Mouse (Mus musculus) liver, postnatal 0 days (tissue): ENCODE results near the gene Ttc7. TPM values are rescaled to one million over a fixed set of nuclear protein-coding genes. Genes with fewer than 3 reads are reported as not detected.

Experiments
- ATAC-seq: fragments of 200-750 bp; cut with Nextera tagmentation; 2 replicates; pipeline ENCODE4 v1.8.0; 2017; ENCODE audit warnings: mild to moderate bottlenecking, moderate library complexity
- DNase-seq: peaks from one replicate; pipeline ENCODE4 v3.0.0-alpha.2; 2016
- H3K27ac ChIP-seq: fragments of 300-500 bp; sonication (generic); 2 replicates; pipeline ENCODE4 v1.5.1; 2014; ENCODE audit warnings: antibody characterized with exemption, moderate library complexity, mild to moderate bottlenecking, low read depth
- H3K27me3 ChIP-seq: fragments of 300-500 bp; sonication (generic); 2 replicates; pipeline ENCODE4 v1.6.1; 2014; ENCODE audit warnings: low read length, control low read depth, mixed read lengths; ENCODE audit not compliant: insufficient read depth
- H3K36me3 ChIP-seq: fragments of 300-500 bp; sonication (generic); replicated peaks from 2 replicates; pipeline ENCODE4 v1.6.1; 2014; ENCODE audit warnings: mild to moderate bottlenecking, control low read depth, low read length, moderate library complexity, mixed read lengths; ENCODE audit not compliant: insufficient read depth
- H3K4me1 ChIP-seq: fragments of 300-500 bp; sonication (generic); 2 replicates; pipeline ENCODE4 v1.6.1; 2014; ENCODE audit warnings: antibody characterized with exemption, mild to moderate bottlenecking, control low read depth; ENCODE audit not compliant: insufficient read depth
- H3K4me2 ChIP-seq: fragments of 300-500 bp; sonication (generic); 2 replicates; pipeline ENCODE4 v1.6.1; 2014; ENCODE audit warnings: low read depth, mild to moderate bottlenecking, low read length, moderate library complexity, mixed read lengths
- H3K4me3 ChIP-seq: fragments of 300-500 bp; sonication (generic); 2 replicates; pipeline ENCODE4 v1.5.1; 2014; ENCODE audit warnings: low read depth, low read length
- H3K9ac ChIP-seq: fragments of 300-500 bp; sonication (generic); replicated peaks from 2 replicates; pipeline ENCODE4 v1.6.1; 2014; ENCODE audit warnings: mild to moderate bottlenecking, moderate library complexity
- H3K9me3 ChIP-seq: fragments of 300-500 bp; sonication (generic); 2 replicates; pipeline ENCODE4 v1.6.1; 2016; ENCODE audit warnings: mild to moderate bottlenecking, control low read depth, low read length, mixed read lengths
- CTCF ChIP-seq: sonication (generic); IDR thresholded peaks from 2 replicates; pipeline ENCODE4 v1.5.1; 2016; ENCODE audit warnings: antibody characterized with exemption, low read depth
- EP300 ChIP-seq: IDR thresholded peaks from 2 replicates; pipeline ENCODE4 v1.6.1; 2016; ENCODE audit warnings: antibody characterized with exemption, low read depth, mild to moderate bottlenecking
- WGBS: fragments of 180-500 bp; shearing (Covaris S2); extraction: QIAGEN DNeasy Blood & Tissue Kit; methylation state at CpG from one replicate; pipeline ENCODE4 v1.1.7; 2014; ENCODE audit not compliant: insufficient replicate concordance; 5-methylcytosine and 5-hydroxymethylcytosine counted together
- polyA plus RNA-seq: library from polyadenylated mRNA; unstranded; fragments of >200 nt; fragmentation: Nextera tagmentation; extraction: Ambion mirVana; gene quantifications from 2 replicates; pipeline ENCODE4 v1.2.1, GENCODE M21; 2015

The Ttc7 gene
- polyA plus RNA-seq, 1 experiment from 2014 or later: 12.1 TPM

DNA sequence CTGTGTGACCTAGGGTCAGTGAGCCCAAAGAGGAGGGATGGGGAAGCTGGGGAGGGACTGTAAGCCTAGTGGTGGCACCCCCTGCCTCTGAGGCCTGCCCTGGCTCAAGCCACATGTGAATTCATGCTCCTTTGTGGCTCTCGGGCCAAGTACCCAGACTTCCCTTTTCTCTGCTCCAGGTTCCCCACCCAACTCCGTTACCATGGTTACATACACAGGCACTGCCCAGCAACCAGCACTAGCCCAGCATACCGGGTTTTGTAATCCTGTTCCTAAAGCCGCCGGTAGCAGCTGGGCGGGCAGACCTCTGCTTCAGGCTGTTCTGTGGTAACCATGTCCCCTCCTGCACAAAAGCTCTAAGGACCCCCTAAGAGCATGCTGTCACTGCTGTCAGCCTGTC, 44.3 kb downstream of the Ttc7 start:
- TF ChIP-seq CTCF: no peak
- TF ChIP-seq EP300: no peak
- ATAC-seq (peak; percentile 69), DNase-seq (peak; percentile 41)
- Histone ChIP-seq H3K27me3 (no peaks in the 10 kb centered on the region), H3K9ac (no peak overlapping the region), H3K4me1 (peaks cover 3% of the 10 kb centered on the region; the same call in 1 of the 2 replicates), H3K4me2 (no peak overlapping the region), H3K4me3 (no peak overlapping the region), H3K36me3 (peaks cover 25% of the 10 kb centered on the region), H3K27ac (no peak overlapping the region), H3K9me3 (no peaks in the 10 kb centered on the region; the same call in 1 of the 2 replicates)
- 20% methylated on average over 6 of the region's 6 CpGs for WGBS

DNA sequence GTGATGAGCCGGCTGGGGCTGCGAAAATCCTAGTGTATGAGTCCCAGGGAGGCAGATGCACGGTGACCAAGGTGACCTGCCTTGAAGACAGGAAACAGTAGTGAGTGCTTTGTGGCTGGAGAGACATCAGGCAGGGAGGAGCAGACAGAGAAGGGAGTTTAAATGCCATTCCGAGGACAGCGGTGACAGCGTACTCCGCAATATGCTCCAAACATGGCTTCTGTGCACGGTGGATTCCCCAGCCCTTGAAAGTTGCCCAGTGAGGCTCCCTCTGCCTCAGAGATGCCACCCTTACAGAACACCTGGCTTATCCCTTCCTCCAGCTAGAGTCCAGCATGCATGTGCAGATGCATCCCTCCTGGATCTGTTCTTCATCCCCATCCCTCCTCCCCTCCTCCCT, 45.0 kb downstream of the Ttc7 start:
- Histone ChIP-seq H3K27me3 (no peaks in the 10 kb centered on the region), H3K27ac (no peak overlapping the region), H3K4me3 (no peak overlapping the region), H3K4me2 (no peak overlapping the region), H3K9ac (no peak overlapping the region), H3K9me3 (no peaks in the 10 kb centered on the region), H3K4me1 (peaks cover 3% of the 10 kb centered on the region; the same call in 1 of the 2 replicates), H3K36me3 (peaks cover 23% of the 10 kb centered on the region)
- ATAC-seq: no peak
- no peak for TF ChIP-seq CTCF
- no peak for TF ChIP-seq EP300
- 72% methylated on average over 8 of the region's 8 CpGs for WGBS
- DNase-seq: no peak

DNA sequence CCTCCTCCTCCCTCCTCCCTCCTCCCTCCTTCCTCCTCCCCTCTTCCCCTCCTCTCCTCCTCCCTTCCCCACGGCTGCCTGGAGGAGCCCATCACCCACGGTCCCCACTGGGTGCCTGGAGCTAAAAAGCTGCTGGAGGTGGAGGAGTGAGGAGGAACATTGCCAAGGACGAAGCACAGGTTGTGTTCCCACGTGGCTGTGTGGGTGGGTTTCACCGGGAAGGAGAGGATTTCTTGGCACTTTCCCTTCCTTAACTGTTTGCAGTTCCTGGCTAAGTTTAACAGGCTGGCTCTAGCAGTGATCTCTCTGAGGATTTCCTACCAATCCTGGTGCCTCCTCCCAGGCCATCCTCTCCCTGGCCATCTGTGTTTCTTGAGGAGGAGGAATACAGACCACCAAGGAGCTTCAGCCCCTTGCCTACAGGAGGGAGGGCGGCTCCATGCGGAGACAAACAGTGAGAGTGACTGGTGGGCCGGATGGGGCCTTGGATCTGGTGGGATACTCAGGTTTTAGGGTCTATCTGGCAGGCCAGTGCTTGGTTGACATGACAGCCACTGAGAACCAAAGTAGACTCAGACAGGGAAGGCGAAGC, 45.6 kb downstream of the Ttc7 start:
- TF ChIP-seq CTCF (no peak), EP300 (no peak)
- 71% methylated on average over 9 of the region's 9 CpGs for WGBS
- H3K27me3 ChIP-seq: no peaks in the 10 kb centered on the region
- H3K27ac ChIP-seq: no peak overlapping the region
- H3K9ac ChIP-seq: no peak overlapping the region
- H3K4me1 ChIP-seq: peaks cover 3% of the 10 kb centered on the region; the same call in 1 of the 2 replicates
- no peaks in the 10 kb centered on the region for H3K9me3 ChIP-seq
- no peak for ATAC-seq
- no peak overlapping the region for H3K4me2 ChIP-seq
- DNase-seq: no peak
- peaks cover 21% of the 10 kb centered on the region for H3K36me3 ChIP-seq
- no peak overlapping the region for H3K4me3 ChIP-seq

DNA sequence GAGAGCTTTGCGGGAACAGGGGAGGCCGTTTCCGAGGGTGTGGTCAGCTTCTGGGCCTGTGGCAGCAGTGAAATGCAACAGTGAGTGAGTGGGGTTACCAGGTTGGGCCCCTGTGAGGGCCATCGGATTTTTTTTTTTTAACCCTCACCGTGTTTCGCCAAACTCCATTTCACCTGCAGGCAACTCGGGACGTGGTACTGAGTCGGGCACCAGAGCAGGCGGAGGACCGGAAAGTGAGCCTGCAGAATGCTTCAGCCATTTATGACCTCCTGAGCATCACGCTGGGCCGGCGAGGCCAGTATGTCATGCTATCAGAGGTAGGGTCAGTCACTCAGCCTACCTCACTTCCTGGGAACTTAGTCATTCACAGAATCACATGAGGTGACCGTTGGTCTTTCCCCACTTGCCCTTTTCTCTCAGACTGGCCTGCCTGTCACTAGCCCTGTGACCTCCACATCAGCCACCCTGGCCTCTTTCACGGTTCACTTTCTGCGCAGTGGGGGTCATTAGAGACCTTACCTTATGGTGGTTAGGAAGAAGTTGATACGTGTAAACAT, 46.5 kb downstream of the Ttc7 start:
- no peaks in the 10 kb centered on the region for H3K27me3 ChIP-seq
- H3K4me2 ChIP-seq: no peak overlapping the region
- H3K27ac ChIP-seq: no peak overlapping the region
- H3K9ac ChIP-seq: no peak overlapping the region
- no peaks in the 10 kb centered on the region for H3K9me3 ChIP-seq
- peaks cover 3% of the 10 kb centered on the region; the same call in 1 of the 2 replicates for H3K4me1 ChIP-seq
- H3K36me3 ChIP-seq: peaks cover 15% of the 10 kb centered on the region
- TF ChIP-seq EP300 (no peak), CTCF (no peak)
- DNase-seq (no peak), ATAC-seq (no peak)
- 87% methylated on average over 18 of the region's 18 CpGs for WGBS
- no peak overlapping the region for H3K4me3 ChIP-seq

DNA sequence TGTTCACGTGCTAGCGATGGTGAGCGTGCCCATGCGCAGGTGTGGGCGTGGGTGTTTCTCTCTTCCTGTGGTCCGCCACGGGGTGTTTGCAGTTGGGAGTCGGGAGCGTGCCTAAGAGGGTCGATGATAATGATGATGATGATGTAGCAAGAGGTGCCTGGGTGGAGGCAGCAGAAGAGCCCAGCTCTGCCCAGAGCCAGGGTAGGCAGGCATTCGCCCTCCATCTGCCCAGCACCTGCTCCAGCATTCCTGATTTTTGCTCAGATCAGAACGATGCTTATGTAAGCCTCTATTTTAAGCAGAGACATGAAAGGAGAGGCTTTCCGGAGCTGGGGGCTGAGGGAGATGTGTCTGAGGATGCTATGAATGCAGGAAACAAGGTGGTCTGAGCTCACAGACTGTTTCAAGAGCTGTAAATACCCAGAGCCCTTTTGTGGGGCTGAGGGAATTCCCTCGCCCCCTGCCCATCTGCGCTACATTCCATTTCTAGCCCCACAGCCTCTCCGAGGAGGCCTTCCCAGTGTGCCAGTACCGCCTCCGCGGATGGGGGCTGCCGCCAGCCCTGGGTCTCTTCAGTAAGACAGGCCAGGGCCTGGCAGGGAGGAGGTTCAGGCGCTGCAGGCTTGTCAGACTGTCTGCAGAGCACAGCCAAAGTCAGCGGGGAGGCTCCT, 47.7 kb downstream of the Ttc7 start:
- ATAC-seq: no peak
- Histone ChIP-seq H3K4me1 (peaks cover 3% of the 10 kb centered on the region; the same call in 1 of the 2 replicates), H3K27me3 (no peaks in the 10 kb centered on the region), H3K4me3 (no peak overlapping the region), H3K36me3 (peaks cover 16% of the 10 kb centered on the region), H3K4me2 (no peak overlapping the region), H3K9me3 (no peaks in the 10 kb centered on the region), H3K27ac (no peak overlapping the region), H3K9ac (no peak overlapping the region)
- WGBS: 66% methylated on average over 22 of the region's 22 CpGs
- no peak for DNase-seq
- TF ChIP-seq CTCF (no peak), EP300 (no peak)

DNA sequence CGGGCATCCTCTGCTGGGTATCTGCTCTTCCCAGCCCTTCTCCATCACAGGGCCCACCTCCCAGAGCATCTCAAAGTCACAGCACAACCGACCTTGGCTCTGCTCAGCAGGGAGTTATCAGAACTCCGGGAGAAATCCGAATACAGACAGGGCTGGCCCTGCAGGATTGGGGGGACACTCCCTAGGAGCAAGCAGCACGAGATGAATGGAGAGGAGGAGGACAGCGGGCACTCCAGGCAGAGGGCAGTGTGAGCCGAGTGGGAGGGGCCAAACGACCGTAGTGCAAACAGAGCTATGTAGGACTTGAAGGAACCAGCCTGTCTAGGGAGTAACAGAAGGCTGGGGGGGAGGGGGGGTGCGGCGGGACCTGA, 48.2 kb downstream of the Ttc7 start:
- Histone ChIP-seq H3K27me3 (no peaks in the 10 kb centered on the region), H3K4me3 (no peak overlapping the region), H3K4me1 (peaks cover 3% of the 10 kb centered on the region; the same call in 1 of the 2 replicates), H3K36me3 (peaks cover 17% of the 10 kb centered on the region), H3K4me2 (0 out of 2 replicates have a peak overlapping the region, but pooled peaks have one; percentile 23), H3K27ac (no peak overlapping the region), H3K9me3 (no peaks in the 10 kb centered on the region), H3K9ac (no peak overlapping the region)
- ATAC-seq (no peak; the same call in 1 of the 2 replicates), DNase-seq (peak; percentile 40)
- 8% methylated on average over 11 of the region's 11 CpGs for WGBS
- no peak for TF ChIP-seq EP300
- TF ChIP-seq CTCF: no peak
